Mouse (Mus musculus): ENCODE measurements around the gene Nmt1. TPM values are rescaled to one million over a fixed set of nuclear protein-coding genes. Genes with fewer than 3 reads are reported as not detected.

Gene Nmt1
- polyA plus RNA-seq, 1 experiment from 2014 or later = 64.7 TPM

DNA sequence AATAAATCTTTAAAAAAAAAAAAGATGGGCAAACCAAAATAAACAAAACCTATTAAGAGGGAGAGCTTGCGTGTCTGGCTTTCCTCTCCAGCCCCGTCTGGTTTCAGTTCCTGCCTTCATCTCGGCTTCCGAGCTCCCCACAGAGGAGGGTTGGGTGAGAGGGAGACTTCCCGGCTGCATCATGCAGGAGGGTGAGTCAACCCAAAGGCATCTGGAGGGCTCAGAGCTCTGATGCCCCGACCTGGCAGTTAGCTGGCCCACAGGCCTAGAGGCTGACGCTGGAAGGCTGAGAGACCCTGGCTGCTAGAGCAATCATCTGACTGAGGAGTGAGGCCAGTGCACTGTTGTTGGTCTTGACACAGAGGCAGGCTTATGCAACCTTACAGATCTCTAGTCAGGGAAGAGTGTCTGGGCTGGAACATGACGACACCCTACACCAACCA, 23.3 kb downstream of the Nmt1 start:
- Histone ChIP-seq H3K27me3 (ENCODE audit: control insufficient read depth, insufficient read depth, low read depth, low read length) (no peaks in the 10 kb centered on the region), H3K4me1 (replicated peaks; ENCODE audit: control insufficient read depth, insufficient read depth, low read length) (no peaks in the 10 kb centered on the region), H3K4me3 (ENCODE audit: low read length) (no peak overlapping the region), H3K27ac (ENCODE audit: low read length) (peak overlapping the region; percentile 15; the same call in 1 of the 2 replicates), H3K9me3 (ENCODE audit: control insufficient read depth, low read length) (no peaks in the 10 kb centered on the region), H3K36me3 (ENCODE audit: control insufficient read depth, insufficient read depth, low read length) (peaks cover 29% of the 10 kb centered on the region), H3K4me2 (ENCODE audit: low read depth, low read length) (no peak overlapping the region), H3K9ac (ENCODE audit: low read length) (no peak overlapping the region)
- WGBS = 37% methylated on average over 8 of the region's 8 CpGs
- ATAC-seq (ENCODE audit: low read depth) = peak; percentile 54; the same call in 1 of the 2 replicates

DNA sequence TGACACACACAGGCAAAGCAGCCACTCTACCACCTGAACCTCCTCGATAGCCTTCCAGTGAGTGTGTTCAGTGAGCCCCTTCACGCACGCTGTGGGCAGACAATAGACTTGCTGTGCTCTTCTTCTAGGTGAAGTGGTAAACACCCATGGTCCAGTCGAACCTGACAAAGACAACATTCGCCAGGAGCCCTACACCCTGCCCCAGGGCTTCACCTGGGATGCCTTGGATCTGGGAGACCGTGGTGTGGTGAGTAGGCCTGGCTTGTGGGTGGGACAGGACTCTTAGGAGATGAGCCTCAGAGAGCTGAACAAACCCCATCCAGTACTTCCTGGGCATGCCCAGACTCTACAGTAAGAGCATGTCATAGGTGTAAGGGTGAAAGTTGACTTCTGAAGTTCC, 24.1 kb downstream of the Nmt1 start:
- no peak overlapping the region for H3K27ac ChIP-seq (ENCODE audit: low read length)
- no peak overlapping the region for H3K4me3 ChIP-seq (ENCODE audit: low read length)
- peaks cover 33% of the 10 kb centered on the region for H3K36me3 ChIP-seq (ENCODE audit: control insufficient read depth, insufficient read depth, low read length)
- 91% methylated on average over 6 of the region's 6 CpGs for WGBS
- ATAC-seq (ENCODE audit: low read depth) = no peak
- H3K4me1 ChIP-seq (replicated peaks; ENCODE audit: control insufficient read depth, insufficient read depth, low read length) = no peaks in the 10 kb centered on the region
- no peaks in the 10 kb centered on the region for H3K9me3 ChIP-seq (ENCODE audit: control insufficient read depth, low read length)
- H3K9ac ChIP-seq (ENCODE audit: low read length) = no peak overlapping the region
- no peaks in the 10 kb centered on the region for H3K27me3 ChIP-seq (ENCODE audit: control insufficient read depth, insufficient read depth, low read depth, low read length)
- no peak overlapping the region for H3K4me2 ChIP-seq (ENCODE audit: low read depth, low read length)

DNA sequence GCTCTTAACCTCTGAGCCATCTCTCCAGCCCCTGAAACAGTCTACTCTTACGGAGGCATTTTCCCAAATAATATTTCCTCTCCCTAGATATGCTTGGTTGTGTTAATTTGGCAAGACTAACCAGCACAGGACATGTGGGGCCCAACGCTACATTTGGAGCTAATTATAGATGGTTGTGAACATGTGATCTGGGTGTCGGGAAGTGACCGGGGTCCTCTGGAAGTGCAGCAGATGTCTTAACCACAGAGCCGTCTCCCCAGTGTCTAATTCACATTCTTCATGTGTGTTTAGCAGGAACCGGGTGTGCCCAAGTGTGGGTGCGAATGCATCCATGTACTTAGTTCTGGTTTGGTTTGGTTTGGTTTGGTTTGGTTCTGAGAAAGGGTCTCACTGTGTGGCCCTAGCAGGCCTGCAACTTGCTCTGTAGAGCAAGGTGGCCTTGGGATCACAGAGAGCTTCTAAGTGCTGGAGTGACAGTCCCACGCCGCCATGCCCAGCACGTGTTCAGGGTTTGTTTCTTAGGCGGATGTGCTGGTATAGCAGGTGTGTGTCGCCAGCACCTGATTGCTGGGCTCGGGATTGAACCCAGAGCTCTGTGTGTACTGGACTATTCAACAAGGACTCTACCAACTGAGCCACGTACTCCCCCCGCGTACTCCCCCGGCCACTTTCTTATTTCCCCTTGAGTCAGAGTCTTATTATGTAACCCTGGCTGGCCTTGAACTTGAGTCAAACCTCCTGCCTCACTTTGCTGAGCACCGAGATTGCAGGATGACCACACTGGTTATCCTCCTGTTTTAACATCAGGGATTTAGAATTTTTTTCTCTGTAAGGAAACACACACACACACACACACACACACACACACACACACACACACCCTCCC, 25.4 kb downstream of the Nmt1 start:
- WGBS = 87% methylated on average over 18 of the region's 18 CpGs

DNA sequence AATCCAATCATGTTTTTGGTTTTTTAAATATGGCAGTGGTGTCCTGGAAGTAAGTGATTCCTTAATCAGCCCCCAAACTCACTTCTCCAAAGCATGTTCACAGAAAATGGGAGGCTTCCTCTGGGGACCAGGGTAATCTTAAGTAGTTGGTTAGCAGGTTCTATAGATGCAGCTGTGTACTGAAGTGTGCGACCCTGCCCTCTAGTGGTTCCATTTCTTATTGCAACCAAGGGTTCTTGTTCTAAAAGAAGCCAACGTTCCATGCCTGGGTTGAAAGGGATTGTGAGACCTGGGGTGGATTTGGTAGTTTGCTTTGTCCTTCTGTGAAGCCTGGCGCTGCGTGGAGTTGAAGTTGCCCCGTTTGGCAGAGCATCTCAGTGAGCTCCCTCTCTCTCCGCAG, 26.8 kb downstream of the Nmt1 start:
- Histone ChIP-seq H3K27me3 (ENCODE audit: control insufficient read depth, insufficient read depth, low read depth, low read length) (no peaks in the 10 kb centered on the region), H3K27ac (ENCODE audit: low read length) (no peak overlapping the region), H3K4me2 (ENCODE audit: low read depth, low read length) (no peak overlapping the region), H3K4me3 (ENCODE audit: low read length) (no peak overlapping the region), H3K36me3 (ENCODE audit: control insufficient read depth, insufficient read depth, low read length) (peaks cover 45% of the 10 kb centered on the region), H3K9ac (ENCODE audit: low read length) (no peak overlapping the region), H3K9me3 (ENCODE audit: control insufficient read depth, low read length) (no peaks in the 10 kb centered on the region), H3K4me1 (replicated peaks; ENCODE audit: control insufficient read depth, insufficient read depth, low read length) (no peaks in the 10 kb centered on the region)
- 45% methylated on average over 6 of the region's 6 CpGs for WGBS
- 0 out of 2 replicates have a peak, but pooled peaks have one; percentile 41 for ATAC-seq (ENCODE audit: low read depth)

More for the DNA sequence above, 25.4 kb downstream of the Nmt1 start:
- Histone ChIP-seq H3K36me3 (ENCODE audit: control insufficient read depth, insufficient read depth, low read length) (peaks cover 41% of the 10 kb centered on the region), H3K9me3 (ENCODE audit: control insufficient read depth, low read length) (no peaks in the 10 kb centered on the region), H3K4me3 (ENCODE audit: low read length) (no peak overlapping the region), H3K27ac (ENCODE audit: low read length) (no peak overlapping the region), H3K4me1 (replicated peaks; ENCODE audit: control insufficient read depth, insufficient read depth, low read length) (no peaks in the 10 kb centered on the region), H3K4me2 (ENCODE audit: low read depth, low read length) (no peak overlapping the region), H3K27me3 (ENCODE audit: control insufficient read depth, insufficient read depth, low read depth, low read length) (no peaks in the 10 kb centered on the region), H3K9ac (ENCODE audit: low read length) (no peak overlapping the region)
- no peak for ATAC-seq (ENCODE audit: low read depth)

DNA sequence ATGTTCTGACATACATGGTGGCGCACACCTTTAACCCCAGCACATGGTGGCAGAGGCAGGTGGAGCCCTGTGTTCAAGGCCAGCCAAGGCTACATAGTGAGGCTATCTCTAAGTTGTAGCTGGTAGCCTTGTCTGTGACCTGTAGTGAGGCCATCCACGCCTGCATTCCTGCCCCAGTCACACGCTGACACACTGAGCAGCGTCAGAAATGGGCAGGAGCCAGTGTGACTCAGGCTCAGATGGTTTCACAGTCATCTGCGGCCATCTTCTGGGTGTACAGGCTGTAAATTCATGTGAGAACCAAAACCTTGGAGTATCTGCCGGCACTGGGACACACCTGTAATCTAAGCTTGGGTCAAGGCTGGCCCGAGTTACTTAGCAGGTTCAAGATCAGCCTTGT, 28.6 kb downstream of the Nmt1 start:
- no peak for ATAC-seq (ENCODE audit: low read depth)
- Histone ChIP-seq H3K4me3 (ENCODE audit: low read length) (no peak overlapping the region), H3K36me3 (ENCODE audit: control insufficient read depth, insufficient read depth, low read length) (peaks cover 43% of the 10 kb centered on the region), H3K27me3 (ENCODE audit: control insufficient read depth, insufficient read depth, low read depth, low read length) (no peaks in the 10 kb centered on the region), H3K9me3 (ENCODE audit: control insufficient read depth, low read length) (no peaks in the 10 kb centered on the region), H3K27ac (ENCODE audit: low read length) (no peak overlapping the region), H3K9ac (ENCODE audit: low read length) (no peak overlapping the region), H3K4me2 (ENCODE audit: low read depth, low read length) (no peak overlapping the region), H3K4me1 (replicated peaks; ENCODE audit: control insufficient read depth, insufficient read depth, low read length) (no peaks in the 10 kb centered on the region)
- WGBS = 96% methylated on average over 7 of the region's 7 CpGs

DNA sequence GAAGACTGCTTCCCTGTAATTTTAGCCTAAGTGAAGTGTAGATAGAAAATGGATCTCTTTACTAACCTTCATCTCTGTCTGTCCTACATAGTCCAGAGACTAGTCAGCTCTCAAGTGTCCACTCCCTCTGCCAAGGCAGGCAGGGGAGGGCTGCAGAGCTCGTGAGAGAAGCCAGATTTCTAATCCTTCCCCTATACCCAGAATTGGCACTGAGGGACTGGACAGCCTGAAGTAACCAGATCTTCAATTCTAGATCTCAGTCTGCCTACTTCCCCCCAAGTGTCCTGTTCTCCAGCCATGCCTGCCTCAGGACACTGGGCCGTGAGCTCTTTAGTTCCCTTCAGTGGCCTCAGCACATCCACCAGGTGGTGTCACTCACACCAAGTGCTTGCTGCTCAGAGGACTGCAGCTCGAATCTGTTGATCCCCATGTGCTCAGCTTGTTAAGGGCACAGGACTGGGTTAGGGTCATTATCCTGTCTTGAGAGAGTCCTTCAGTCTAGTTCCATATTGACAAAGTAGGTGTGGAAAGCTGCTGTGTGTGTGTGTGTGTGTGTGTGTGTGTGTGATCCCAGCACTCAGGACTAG, 30.6 kb downstream of the Nmt1 start:
- 75% methylated on average over 3 of the region's 3 CpGs for WGBS
- no peak overlapping the region for H3K9ac ChIP-seq (ENCODE audit: low read length)
- H3K4me1 ChIP-seq (replicated peaks; ENCODE audit: control insufficient read depth, insufficient read depth, low read length) = no peaks in the 10 kb centered on the region
- H3K4me2 ChIP-seq (ENCODE audit: low read depth, low read length) = no peak overlapping the region
- H3K4me3 ChIP-seq (ENCODE audit: low read length) = no peak overlapping the region
- ATAC-seq (ENCODE audit: low read depth) = no peak
- no peaks in the 10 kb centered on the region for H3K27me3 ChIP-seq (ENCODE audit: control insufficient read depth, insufficient read depth, low read depth, low read length)
- H3K27ac ChIP-seq (ENCODE audit: low read length) = no peak overlapping the region
- H3K9me3 ChIP-seq (ENCODE audit: control insufficient read depth, low read length) = no peaks in the 10 kb centered on the region
- H3K36me3 ChIP-seq (ENCODE audit: control insufficient read depth, insufficient read depth, low read length) = peaks cover 39% of the 10 kb centered on the region

DNA sequence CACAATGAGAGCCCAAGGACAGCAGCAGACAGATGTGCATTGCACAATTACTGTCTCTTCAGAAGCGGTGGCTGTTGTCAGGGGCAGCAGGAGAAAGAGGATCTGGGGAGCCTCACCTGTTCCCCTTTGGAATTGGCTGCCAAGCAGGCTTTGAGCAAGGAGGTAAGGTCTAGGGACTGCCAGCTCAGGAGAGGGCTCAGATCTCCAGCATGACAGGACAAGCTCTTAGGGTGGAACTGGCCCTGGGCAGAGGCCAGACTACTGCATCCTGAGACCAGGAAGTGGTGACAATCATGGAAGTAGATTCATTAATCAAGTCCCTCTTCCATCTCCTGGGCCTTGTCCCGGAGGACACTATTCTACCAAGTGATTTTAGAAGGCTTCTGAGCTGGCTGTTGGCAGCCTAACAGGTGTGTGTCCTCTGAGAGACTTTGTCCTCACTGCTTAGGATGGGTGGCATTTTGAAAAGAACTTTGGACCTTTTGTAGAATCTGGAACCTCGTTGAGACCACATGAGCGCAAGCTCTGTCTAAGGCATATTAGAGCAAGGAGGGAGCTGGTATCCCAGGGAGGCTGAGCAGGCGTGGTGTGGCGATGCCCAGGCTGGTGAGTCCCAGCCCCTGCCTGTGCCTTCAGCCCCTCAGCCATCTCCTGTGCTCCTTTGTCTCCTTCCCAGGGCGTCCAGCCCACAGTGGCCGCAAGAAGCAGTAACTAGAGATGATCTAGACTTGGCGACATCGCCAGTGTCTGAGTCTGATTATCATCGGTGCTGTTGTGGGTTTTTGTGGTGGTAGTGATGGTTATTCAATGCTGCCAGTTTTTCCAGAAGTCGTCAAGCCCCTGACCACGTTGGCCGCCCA, 38.4 kb downstream of the Nmt1 start:
- H3K9ac ChIP-seq (ENCODE audit: low read length) = no peak overlapping the region
- peaks cover 34% of the 10 kb centered on the region for H3K36me3 ChIP-seq (ENCODE audit: control insufficient read depth, insufficient read depth, low read length)
- no peak overlapping the region for H3K4me2 ChIP-seq (ENCODE audit: low read depth, low read length)
- WGBS = 86% methylated on average over 14 of the region's 14 CpGs
- H3K9me3 ChIP-seq (ENCODE audit: control insufficient read depth, low read length) = no peaks in the 10 kb centered on the region
- H3K27me3 ChIP-seq (ENCODE audit: control insufficient read depth, insufficient read depth, low read depth, low read length) = no peaks in the 10 kb centered on the region
- H3K4me3 ChIP-seq (ENCODE audit: low read length) = no peak overlapping the region
- peaks cover 8% of the 10 kb centered on the region for H3K4me1 ChIP-seq (replicated peaks; ENCODE audit: control insufficient read depth, insufficient read depth, low read length)
- H3K27ac ChIP-seq (ENCODE audit: low read length) = peak overlapping the region; percentile 81
- no peak for ATAC-seq (ENCODE audit: low read depth)

DNA sequence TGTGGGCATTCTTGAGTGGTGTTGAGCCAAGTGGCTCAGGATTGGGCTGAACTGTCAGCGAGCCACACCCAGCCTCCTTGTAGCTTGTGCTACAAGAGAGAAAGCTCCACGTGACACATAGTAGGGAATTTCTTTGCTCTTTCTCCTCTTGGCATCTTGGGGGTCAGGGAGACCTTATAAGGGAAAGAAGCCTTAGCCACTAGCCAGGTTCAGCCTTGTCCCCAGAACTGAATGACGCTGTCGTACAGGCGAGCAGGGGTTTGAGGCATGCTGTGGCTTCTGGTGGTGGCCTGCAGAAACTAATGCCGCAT, 39.0 kb downstream of the Nmt1 start:
- peak; percentile 13 for ATAC-seq (ENCODE audit: low read depth)
- no peak overlapping the region for H3K4me2 ChIP-seq (ENCODE audit: low read depth, low read length)
- H3K4me3 ChIP-seq (ENCODE audit: low read length) = no peak overlapping the region
- peaks cover 8% of the 10 kb centered on the region for H3K4me1 ChIP-seq (replicated peaks; ENCODE audit: control insufficient read depth, insufficient read depth, low read length)
- H3K27ac ChIP-seq (ENCODE audit: low read length) = peak overlapping the region; percentile 81
- 76% methylated on average over 6 of the region's 6 CpGs for whole genome bisulfite sequencing
- H3K9me3 ChIP-seq (ENCODE audit: control insufficient read depth, low read length) = no peaks in the 10 kb centered on the region
- no peak overlapping the region for H3K9ac ChIP-seq (ENCODE audit: low read length)
- H3K36me3 ChIP-seq (ENCODE audit: control insufficient read depth, insufficient read depth, low read length) = peaks cover 32% of the 10 kb centered on the region
- H3K27me3 ChIP-seq (ENCODE audit: control insufficient read depth, insufficient read depth, low read depth, low read length) = no peaks in the 10 kb centered on the region

DNA sequence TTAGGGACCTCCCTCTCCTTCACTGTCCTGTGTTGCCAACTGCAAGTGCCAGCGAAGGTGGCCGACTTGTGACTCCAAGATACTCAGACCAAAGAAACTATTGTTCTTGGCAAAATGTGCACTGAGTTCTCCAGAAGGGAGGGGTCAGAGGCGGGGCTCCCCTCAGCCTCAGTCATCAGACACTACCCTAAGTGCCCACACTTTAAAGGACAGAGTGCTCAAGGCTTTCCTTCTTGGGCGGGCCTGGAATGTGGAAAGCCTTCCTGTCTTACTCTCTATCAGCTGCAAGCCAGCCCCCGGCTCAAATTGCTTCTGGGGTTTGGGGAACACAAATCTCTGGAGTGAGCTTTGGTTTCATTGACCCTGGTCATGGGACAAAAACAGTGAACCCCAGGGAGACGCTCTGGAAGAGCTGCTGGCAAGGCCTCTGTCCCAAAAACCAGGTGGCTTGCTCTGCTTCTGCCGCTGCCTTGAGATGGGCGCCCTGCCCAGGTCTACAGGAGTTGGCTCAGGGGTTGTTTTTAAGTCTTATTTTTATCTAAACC, 39.5 kb downstream of the Nmt1 start:
- peak; percentile 83 for ATAC-seq (ENCODE audit: low read depth)
- Histone ChIP-seq H3K9me3 (ENCODE audit: control insufficient read depth, low read length) (no peaks in the 10 kb centered on the region), H3K4me2 (ENCODE audit: low read depth, low read length) (no peak overlapping the region), H3K27me3 (ENCODE audit: control insufficient read depth, insufficient read depth, low read depth, low read length) (no peaks in the 10 kb centered on the region), H3K9ac (ENCODE audit: low read length) (no peak overlapping the region), H3K27ac (ENCODE audit: low read length) (peak overlapping the region; percentile 81), H3K36me3 (ENCODE audit: control insufficient read depth, insufficient read depth, low read length) (peaks cover 31% of the 10 kb centered on the region), H3K4me1 (replicated peaks; ENCODE audit: control insufficient read depth, insufficient read depth, low read length) (peaks cover 8% of the 10 kb centered on the region), H3K4me3 (ENCODE audit: low read length) (no peak overlapping the region)
- 46% methylated on average over 8 of the region's 8 CpGs for WGBS
